Mouse (Mus musculus) forelimb bud, embryonic 11.5 days (tissue): ENCODE measurements around the gene Osbpl3.

Experiments used
- DNase-seq: peaks from one replicate; pipeline ENCODE4 v3.0.0-alpha.2; 2012; ENCODE audit warnings: low read depth, low spot score

Osbpl3 gene

DNA sequence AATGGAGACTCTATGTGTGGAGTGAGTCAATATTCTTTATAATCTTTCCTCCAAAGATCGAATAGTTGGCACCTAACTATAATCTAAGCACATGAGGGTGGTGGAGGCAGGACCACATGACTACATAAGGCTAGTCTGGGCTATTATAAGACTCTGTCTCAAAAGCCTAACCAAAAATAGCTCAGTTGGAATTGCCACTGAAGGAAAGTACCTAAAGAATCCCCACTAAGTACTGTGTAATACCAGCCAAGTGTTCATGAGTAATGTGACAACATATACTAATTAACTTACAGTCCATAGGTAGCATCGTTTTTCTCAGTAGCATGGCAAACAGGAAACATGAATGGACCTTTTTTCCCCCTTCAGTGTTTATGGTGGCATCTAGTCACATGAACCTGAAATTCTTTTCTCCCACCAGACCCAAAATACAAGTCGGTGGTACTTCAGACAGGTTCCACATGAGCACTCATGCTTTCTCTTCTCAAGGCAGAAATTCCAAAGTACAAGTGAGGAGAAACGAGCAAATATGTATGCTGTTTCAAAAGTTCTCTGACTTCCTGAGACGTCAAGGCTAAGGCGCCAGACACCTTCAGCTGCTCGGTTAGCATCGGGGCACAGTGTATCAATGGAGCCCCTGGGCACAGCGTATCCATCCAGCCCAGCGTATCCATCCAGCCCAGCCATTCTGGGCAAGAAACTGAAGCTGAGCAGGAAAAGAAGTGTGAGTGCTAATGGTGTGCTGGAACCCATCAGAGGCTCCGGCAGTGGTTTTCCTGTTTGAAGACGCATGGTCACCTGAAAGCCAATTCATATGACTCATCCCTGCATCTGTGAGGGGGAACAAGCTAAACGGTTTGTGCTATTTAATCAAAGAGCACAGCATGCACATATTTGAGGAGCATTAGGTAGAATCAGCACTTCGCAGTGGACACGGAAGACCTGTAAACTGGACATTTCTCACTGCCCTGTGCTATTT, 120.9 kb downstream of the Osbpl3 start:
- DNase-seq: no peak

DNA sequence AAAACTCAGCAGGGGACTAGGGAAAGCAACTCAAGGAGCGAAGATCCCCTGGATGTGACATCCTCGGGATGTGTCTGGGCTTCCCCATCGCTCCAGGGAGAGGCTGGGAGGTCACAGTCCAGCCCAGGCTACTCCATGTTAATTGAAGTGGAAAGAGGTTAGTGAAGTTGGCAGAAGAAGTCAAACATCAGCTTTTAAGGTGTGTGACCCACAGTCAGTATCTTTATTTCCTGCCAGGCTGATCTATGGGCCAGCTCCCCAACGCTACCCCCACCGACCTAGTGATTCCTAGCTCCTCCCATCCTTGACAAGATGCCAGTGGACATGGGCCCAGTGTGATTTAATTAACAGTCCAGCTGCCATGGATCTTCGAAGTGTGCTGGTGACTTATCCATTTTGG, 122.7 kb downstream of the Osbpl3 start:
- DNase-seq: no peak

DNA sequence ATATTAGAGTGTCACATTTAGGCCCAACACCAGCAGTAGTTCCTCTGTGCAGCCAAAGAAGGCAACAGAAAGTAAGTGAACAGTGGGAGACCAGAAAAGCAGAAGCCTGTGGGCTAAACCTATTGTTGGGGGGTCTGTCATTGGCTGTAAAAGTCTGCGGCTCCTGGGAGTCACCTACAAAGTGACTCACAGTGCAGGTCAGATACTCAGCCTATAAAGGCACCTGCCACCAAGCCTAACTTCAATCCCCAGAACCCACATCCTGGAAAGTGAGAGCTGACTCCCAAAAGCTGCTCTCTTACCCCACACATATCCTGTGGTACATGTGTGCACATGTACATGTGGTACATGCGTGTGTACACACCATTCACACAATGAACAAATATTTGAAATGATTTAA, 124.5 kb downstream of the Osbpl3 start:
- no peak for DNase-seq

DNA sequence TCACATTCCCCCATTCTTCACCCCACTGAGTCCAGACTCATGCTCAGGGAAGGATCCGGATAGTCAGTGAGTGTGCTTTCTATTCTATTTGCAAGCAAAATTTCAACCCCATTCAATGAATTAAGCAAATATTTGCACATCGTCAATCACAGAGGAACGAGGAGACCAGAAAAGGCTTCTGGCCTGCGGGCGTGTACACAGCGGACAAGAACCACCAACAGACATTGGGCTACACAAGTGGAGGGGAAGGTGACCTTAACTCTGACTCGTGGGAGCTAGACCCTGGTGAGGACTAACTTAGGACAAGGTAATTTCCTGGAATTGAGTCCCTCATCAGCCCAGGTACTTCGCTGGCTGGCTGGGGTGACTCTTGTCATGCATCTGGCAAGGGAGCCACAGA, 126.6 kb downstream of the Osbpl3 start:
- DNase-seq: no peak

DNA sequence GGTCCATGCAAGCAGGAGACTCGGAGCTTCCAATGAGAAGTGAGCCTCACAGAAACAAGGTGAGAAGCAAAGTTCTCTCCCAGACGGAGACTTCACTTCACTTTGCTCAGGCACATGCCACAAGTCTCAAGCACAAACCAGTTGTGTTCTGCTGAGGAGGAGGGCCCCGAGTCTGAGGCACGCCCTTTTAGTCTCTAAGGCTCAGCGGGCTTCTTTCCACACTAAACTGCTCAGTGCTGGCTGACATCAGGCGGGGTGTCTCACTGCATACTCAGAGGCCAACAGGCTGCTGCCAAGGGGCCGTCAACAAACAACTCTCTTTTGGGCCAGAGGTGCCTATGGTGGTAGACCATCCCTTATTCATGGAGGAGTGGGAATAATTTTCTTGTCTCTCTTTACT, 127.1 kb downstream of the Osbpl3 start:
- DNase-seq: no peak

DNA sequence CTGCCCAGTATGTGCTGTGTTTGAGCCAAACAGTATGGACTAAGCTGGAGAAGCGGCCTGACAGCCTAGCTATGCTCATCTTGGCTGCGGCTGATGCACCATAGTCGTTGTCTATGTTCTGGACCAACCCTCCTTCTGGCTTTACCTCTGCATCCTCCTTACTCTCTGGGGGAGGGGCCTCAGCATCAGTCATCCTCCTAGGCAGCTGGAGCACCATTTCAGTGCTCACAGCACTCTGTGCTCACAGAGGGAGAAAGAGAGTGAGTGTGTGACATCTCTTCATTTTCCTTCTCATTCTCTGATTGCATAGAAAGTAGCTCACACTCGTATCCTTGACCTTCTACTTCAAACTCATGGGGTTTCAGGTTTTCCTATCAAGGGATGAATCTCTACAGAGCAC, 129.8 kb downstream of the Osbpl3 start:
- DNase-seq: no peak

DNA sequence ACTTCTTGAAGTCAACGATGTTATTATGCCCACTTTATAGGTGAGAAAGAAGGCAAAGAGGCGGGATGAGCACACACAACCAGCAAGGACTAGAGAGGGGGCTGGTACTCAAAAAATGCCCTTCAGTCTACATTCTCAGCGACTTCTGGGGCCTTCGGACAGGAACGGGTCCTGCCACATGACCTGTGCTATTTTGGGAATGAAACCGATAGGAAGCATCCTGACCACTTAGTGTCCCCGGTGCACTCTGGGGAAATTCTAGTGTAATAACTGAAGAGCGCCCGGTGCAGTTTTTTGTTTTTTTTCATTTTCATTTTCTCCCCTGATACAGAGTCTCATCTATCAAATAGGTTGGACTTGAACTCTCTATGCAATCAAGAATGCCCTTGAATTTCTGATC, 130.5 kb downstream of the Osbpl3 start:
- no peak for DNase-seq

DNA sequence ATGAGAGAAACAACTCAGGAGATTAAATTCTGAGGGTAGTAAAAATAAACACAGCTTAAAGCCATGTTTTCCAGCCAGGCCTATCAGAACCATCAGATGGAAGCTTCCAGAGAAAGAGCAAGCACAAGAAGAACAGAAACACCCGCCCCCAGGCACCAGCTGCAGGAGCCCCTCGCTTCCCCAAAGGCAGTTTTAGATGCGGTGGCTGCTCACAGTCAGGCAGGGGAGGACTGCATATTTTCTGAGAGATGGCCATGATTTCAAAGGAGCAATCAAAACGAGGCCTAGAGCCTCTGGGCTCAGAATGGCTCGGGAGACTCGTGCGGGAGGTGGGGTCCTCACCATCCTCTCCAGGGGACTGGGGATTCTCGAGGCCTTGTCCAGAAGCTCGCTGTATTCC, 133.4 kb downstream of the Osbpl3 start:
- DNase-seq: no peak

DNA sequence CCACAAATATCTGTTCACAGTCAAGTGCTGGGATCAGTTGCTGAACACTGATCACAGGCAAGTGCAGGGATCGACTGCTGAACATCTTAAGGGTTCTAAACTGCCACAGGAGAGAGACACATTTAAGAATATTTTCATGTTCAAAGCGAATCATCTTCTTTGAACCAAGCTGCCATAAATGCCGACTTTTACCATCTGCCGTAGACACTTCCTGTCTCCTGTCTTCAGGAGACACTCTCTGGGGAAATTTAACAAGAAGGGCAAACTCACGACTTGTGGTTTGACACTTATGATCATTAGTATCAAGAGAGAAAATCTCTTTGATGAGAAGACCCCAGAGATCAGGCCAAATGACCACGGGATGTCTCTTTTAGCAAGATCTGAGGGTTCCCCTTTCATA, 134.3 kb downstream of the Osbpl3 start:
- no peak for DNase-seq

DNA sequence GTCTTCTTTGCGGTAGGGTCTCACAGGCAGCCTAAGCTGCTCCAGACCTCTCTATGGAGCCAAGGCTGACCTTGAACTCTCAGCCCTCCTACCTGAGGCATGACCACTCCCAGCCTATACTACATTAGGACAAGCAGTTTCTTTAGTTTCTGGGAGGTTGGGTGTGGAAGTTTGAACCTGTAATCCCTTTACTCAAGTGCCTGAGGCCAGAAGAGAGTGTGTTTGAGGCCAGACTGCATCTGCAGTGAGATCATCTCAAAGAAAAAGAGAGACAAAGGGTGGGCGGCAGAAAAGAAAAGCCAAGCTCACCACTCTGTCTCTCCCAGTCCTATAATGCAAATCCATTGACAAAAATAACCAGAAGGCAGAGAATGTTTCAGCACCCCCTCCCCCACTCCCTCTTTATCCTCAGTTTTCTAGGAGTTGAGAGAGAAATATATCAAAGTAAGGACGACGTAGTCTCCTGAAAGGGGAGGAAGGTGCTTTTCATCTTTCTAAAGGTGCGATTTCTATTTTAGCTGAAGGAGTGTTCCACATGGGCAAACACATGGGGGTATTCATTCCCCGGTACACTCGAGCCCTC, 137.3 kb downstream of the Osbpl3 start:
- no peak for DNase-seq

DNA sequence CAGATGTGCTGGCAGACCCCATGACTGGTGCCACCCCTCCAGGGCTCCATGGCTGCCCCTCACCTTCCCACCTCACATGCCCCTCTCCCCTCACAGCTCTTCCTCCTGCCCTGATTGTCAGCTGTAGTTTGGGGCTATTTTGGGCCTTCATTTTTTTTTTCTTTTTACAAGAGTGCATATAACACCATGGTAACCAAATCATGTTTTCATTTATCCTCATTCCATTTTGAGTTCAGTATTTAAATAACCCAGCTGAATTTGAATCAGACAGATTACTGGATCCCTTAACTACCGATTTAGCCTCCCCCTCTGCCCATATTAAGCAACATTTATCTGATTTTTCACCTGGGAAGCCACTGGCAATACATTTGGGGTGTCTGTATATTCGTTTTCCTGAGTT, 137.9 kb downstream of the Osbpl3 start:
- no peak for DNase-seq

DNA sequence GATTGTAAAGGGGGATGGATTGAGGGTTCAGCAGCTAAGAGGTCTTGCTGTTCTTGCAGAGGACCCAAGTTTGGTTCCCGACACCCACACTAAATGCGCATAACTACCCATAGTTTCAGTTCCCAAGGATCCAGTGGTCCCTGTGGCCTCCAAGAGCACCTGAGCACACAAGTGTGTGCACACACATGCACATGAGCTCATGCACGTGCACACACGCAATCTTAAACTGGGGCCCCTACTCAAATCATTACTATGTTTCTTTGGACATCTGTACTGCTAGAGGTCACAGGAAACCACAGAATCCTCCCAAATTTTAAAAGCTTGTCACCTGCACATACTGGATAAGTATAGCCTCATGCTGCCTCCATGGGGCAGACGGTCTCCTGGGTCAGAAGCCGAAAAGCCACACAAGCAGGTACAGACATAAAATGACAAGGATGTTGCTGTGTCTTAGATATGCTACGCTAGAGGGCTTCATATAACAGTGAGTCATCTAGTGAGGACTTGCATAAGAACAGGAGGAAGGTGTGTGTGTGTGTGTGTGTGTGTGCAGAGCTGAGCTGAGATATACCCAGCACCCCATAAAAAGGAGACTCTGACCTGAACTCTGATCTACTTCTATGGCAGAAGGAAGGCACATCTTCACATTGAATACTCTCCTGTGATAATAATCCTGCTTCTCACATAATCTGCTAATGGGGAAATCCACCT, 139.1 kb downstream of the Osbpl3 start:
- no peak for DNase-seq

DNA sequence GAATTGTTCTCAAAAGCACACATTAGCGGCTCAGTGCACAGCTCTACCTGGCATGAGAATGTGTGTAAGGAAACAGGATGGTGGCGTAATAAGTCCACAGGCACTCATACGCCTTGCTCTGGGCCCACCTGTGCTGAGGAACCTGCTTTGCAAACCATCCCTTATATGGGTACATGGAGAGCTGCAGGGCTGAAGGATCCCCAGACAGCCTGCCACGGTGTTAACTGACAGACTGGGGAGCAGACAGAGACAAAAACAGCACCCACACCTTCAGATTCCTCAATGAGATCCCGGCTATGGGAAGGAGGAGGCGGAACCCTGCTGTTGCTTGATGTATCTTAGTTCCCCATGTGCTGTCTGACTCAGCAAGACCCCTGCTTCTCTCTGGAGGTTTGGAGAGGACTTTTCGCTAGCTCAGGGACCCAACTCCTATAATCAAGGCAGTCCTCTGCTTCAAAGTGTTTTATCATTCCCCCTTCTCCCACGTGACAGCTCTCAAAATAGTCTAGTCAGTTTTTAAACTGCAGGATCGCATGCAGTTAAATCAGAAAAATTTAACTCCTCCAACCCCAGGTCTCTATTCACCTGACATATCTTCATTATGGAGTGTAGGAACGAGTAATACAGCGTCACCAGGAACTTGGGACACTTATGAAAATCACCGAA, 141.5 kb downstream of the Osbpl3 start:
- no peak for DNase-seq

DNA sequence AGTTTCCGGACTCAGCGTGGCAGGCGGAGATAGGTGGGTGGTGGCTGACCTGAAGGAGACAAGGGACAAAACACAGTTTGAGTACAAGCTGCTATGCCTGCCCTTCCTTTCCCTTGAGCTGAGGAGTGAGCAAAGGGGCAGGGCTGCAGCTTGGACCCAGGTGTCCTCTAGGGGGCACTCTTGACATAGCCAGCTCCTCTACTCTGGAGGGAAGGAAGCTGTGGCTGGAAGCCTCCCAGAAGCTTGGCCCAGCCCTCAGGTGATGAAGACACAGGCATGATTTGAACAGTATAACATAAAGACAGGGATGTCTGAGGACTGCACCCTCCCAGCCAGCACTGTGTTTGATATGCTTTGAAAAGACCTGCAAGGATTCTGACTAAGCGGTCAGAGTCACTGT, 143.4 kb downstream of the Osbpl3 start:
- peak; percentile 77 for DNase-seq

DNA sequence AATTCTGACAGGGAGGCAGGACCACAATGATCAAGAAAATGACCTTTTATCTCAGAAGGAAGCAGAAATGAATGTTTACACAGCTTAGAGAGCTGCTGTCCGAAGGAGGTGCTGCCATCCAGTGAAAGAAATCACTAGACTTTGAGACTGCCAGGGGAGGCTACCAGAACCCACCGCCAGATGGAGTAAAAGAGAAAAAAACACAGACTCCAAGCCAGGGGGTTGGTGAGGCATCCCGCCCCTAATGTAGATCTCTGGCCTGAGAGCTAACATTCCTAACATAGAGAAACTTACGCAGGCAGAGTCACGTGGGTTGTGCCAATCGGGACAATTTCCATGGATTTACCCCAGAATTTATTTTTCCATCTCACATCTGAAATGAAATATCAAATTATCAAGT, 147.0 kb downstream of the Osbpl3 start:
- DNase-seq: peak; percentile 48

DNA sequence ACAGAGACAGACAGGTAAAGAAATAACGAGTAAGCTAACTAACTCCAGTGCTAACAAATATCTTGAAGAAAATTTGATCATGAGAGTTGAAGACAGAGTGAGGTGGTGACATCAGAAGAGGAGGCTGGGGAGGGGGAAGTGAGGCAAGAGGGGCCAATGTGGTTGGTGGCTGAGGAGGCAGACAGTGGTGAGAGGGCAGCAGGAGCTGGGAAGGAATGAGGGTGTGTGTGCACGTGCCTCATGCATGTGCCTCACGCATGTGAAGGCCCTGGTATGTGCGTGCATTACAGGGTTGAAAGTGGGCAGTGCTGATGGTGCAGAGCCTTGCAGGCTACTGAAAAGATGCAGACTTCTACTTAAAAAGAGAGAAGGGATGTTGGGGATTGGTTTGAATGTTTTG, 149.4 kb downstream of the Osbpl3 start:
- DNase-seq: no peak

DNA sequence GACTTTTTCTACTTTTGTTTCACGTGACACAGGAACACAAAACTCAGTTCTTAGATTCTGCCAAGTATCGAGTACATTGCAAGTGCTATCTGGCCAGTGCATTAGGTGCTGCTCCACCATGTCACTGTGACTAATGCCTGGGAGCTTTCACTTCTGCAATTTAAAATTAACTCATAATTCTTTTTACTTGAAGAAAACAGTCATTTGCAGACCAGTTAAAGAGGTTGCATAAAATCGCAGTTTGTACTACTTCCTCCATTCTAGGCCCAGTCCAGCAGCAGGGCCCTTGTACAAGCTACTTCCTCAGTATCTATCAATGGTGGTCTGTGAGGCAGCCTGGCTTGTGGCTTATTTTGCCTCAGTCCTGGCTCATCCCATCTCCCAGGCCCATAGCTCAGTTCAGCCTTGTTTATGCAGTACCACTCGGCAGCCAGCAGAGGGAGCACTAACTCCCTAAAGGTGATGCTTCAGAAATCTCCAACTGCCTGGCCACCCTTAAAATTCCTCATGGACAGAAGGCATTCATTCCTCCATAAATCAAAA, 151.0 kb downstream of the Osbpl3 start:
- DNase-seq: peak; percentile 85

DNA sequence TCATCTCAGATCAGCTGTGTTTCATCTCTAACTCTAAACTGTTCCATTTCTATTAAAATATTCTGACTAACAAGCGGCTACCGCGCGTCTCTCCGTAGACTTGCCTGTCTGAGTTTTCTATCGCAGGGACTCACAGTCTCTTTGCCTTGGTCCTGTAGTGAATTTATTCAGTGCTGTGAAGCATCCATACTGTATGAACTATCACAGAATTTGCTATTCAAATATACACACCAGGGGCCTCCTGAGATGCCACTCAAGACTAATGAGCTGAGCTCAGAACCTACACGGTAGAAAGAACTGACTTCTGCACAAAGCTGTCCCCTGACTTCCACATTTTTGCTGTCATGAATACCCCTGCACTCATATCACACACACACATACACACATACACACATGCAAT, 154.9 kb downstream of the Osbpl3 start:
- DNase-seq: no peak

DNA sequence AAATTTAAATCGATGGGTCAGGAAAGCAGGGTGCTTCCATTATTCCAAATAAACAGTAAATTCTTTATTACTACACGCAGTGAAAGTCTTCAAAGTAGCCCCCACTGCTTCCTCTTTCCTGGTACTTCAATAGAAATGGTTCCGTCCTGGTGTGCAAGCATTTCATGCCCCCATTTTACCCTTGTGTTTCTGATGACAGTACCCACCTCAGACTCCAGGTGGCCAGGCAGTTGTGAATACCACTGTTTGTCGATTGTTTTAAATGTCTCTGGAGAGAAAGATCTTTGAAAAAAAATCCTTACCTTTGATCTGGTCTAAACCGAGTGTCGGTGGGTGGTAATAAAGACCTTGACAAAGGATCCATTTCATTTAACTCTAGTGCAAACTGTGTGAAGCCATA, 155.4 kb downstream of the Osbpl3 start:
- DNase-seq: no peak

DNA sequence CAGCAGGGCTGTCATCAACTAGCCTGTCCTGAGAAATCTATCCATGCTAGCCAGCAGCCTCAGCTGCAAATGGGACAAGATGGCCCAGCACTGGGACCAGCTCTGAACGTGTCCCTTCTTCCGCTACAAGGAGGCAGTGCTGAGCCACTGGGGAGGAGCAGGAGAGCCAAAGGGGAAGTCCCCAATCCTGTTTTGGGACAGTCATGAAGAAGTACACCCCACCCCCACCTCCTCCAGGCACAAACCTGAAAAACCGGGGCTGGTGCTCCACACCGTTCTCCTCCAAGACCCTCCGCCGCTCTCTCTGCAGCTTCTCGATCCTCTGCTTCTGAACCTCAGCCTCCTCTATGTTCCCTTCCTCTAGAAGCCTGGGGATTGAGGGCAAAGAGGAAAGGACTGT, 156.9 kb downstream of the Osbpl3 start:
- no peak for DNase-seq

DNA sequence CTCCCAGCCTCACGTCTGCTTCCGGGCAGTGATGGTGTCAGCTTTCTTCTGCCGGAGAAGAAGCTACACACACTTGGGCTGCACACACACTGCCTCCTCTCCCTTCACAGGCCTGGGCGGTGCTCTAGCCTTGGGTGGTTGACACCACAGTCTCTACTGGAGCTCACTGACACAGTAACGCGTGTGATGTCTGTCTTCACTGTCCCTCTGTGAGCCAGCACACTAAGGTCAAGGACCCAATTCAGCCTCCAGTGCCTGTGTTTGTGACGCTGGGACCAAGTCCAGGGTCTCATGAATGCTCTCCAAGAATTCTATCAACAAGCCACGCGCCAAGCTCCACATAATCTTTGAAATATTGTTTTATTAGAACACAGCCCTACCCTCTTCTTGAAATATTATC, 158.3 kb downstream of the Osbpl3 start:
- no peak for DNase-seq

DNA sequence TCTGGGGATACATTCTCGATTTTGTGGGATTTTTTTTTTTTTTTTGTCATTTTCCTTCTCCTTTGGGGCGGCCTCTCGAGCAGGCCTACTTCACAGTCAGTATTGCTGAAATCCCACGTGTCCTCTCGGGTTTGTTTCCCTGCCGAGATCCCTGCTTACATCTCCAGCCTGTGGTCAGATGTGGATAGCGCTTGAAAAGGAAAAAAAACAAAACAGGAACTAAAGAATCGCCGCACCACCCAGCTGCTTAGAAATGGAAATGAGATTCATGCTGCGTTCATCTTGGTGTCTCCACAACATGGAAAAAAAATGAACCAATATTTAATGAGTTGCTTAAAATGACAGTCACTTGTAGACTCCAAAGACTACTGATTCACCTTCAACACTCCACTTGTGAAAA, 160.9 kb downstream of the Osbpl3 start:
- DNase-seq: no peak
